Mouse (Mus musculus): Measurements from ENCODE around the gene Maml1. TPM values are rescaled to one million over a fixed set of nuclear protein-coding genes. Genes with fewer than 3 reads are reported as not detected.

Gene Maml1
- polyA plus RNA-seq, 1 experiment from 2014 or later, result 7.5 TPM

DNA sequence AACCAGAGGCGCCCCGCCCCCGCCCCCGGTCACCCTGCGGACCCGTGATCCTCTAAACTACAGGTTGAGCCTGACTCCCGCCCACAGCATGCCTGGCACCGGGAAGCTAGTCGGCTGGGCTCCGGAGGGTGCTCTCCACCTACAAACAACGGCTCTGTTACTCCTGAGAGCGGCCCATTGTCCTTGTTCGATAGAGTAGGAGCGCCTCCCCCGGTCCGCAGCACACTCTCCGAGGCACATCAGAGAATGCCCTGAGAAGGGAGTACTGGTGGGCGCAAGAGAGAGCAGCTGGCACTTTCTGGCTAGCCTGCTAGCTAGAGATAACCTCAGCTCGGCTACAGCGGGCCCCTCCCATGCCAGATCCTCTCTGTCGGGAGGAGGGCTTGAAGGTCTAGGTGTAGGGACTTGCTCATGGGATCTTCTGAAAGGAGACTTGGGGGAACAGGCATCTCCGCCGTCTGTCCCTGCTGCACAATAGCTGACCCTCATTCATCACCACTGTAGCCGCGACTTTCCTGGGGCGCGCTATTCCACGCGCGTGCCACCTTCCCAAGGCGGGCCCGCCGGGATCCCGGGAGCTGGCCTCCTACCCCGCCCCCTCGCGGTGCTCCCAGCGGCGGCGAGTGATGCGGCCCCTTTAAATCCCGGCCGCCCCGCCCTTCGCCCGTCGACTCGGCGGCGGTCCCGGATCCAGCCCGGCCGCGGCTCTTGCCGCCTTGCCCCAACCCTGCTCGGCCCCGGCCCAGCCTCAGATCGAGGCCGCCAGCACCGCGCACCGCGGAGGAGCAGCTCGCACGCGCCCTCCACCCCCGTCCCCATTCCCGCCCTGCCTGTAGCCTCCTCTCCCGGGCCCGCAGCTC lies 67.2 kb downstream of the Maml1 start:
- no peaks in the 10 kb centered on the region for H3K9me3 ChIP-seq
- H3K36me3 ChIP-seq, result no peaks in the 10 kb centered on the region
- peaks cover 2% of the 10 kb centered on the region; the same call in 1 of the 2 replicates for H3K27me3 ChIP-seq
- H3K27ac ChIP-seq, result peak overlapping the region; percentile 76
- under 1% methylated on average over 65 of the region's 70 CpGs for WGBS
- H3K4me1 ChIP-seq, result peaks cover 47% of the 10 kb centered on the region
- H3K4me3 ChIP-seq, result peak overlapping the region; percentile 94
- H3K4me2 ChIP-seq (replicated peaks), result peak overlapping the region; percentile 91
- H3K9ac ChIP-seq, result peak overlapping the region; percentile 96
- peak; percentile 83 for ATAC-seq (ENCODE audit: low FRiP score, low read depth)

DNA sequence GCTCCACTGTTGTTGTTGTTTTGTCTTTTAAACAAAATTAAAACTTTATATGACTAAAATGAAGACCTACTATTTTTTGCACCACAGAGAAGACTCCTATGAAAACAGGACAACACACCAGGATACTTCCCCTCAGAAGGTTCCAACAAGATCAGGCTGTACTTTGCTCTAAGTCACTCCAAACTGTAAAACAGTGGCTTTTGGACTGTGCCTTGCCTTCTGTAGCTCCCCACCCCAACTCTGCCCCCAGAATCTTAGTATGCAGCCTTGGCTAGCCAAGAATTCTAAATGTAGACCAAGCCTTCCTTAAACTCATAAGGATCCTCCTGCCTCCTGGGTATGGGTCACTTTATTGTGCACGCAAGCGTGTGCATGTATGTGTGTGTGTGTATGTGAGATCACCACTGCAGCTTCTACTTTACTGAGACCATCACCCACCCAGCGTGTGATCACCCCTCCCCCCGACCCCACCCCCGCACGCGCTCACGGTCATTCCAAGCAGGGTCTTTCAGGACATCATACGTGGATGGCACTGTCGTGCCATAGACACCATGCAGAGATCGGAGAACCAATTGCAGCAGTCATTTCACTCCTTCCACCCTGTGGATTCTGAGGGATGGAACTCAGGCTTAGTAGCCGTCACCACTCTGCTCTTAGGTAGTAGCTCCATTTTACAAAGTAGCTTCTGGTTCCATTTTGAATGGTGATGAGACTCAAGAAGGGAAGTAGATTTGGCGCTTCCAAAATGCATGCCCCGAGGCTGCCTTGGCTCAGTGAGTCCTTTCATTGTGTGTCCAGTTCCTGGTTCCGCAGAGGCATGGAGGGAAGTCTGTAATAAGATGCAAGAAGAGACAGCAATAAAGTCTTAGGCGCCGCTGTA lies 68.1 kb downstream of the Maml1 start:
- Histone ChIP-seq H3K4me3 (peak overlapping the region; percentile 94), H3K36me3 (no peaks in the 10 kb centered on the region), H3K9ac (peak overlapping the region; percentile 96), H3K27ac (peak overlapping the region; percentile 76), H3K4me1 (peaks cover 41% of the 10 kb centered on the region), H3K4me2 (replicated peaks) (peak overlapping the region; percentile 91), H3K27me3 (no peaks in the 10 kb centered on the region), H3K9me3 (no peaks in the 10 kb centered on the region)
- ATAC-seq (ENCODE audit: low FRiP score, low read depth), result no peak
- WGBS, result 6% methylated on average over 17 of the region's 17 CpGs

DNA sequence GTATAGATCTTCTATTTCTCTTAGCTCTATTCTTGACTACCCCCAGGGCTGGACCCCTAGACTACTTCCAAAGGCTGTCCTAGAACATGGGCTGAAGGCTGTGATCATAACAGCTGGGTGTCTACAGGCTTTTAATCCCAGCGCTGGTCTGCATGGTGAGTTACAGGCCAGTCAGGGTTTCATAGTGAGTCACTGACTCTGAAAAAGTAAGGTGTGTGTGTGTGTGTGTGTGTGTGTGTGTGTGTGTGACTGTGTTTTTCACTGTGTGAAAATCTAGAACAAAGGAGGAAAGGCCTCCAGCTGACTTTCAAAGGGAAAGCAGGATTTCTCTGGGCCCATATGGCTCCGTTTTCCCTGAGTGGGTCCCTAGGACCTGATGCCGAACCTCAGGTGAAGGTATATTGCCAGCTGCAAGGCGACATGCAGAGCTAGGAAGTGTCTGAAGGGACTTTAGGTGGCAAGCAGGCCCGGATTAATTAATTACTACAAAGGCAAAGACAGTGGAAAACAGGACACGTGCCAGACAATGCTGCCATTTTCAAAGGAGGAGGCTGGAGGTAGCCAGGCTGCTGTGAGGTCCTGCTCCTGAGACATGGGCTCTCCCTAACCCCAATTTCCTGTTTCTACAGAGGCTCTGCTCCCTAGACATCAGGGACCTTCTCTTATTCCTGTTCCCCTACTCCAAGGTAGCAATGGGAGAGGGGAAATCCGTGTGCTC lies 69.4 kb downstream of the Maml1 start:
- no peak for ATAC-seq (ENCODE audit: low FRiP score, low read depth)
- Histone ChIP-seq H3K27ac (no peak overlapping the region), H3K4me3 (no peak overlapping the region), H3K36me3 (no peaks in the 10 kb centered on the region), H3K9ac (no peak overlapping the region), H3K9me3 (no peaks in the 10 kb centered on the region), H3K27me3 (no peaks in the 10 kb centered on the region), H3K4me1 (peaks cover 34% of the 10 kb centered on the region), H3K4me2 (replicated peaks) (no peak overlapping the region)
- WGBS, result 53% methylated on average over 7 of the region's 7 CpGs

DNA sequence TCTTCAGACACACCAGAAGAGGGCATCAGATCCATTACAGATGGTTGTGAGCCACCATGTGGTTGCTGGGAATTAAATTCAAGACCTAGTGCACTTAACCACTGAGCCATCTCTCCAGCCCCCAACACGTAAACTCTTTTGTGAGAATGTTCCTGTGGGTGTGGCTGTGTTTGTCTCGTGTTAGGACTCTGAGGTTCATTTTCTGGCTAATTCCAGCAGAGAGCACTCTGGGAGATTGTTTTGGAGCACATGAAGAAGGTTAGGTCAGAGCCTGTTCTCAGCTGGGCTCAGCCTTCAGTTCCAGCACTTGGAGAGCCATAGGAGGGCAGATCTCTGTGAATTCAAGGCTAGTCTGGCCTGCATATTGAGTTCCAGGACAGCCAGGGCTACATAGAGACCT lies 72.3 kb downstream of the Maml1 start:
- H3K4me1 ChIP-seq, result peaks cover 32% of the 10 kb centered on the region
- no peak overlapping the region for H3K27ac ChIP-seq
- no peak for ATAC-seq (ENCODE audit: low FRiP score, low read depth)
- 35% methylated on average over 2 of the region's 2 CpGs for WGBS
- no peak overlapping the region for H3K4me3 ChIP-seq
- no peaks in the 10 kb centered on the region for H3K36me3 ChIP-seq
- H3K4me2 ChIP-seq (replicated peaks), result no peak overlapping the region
- H3K27me3 ChIP-seq, result no peaks in the 10 kb centered on the region
- no peak overlapping the region for H3K9ac ChIP-seq
- no peaks in the 10 kb centered on the region for H3K9me3 ChIP-seq

DNA sequence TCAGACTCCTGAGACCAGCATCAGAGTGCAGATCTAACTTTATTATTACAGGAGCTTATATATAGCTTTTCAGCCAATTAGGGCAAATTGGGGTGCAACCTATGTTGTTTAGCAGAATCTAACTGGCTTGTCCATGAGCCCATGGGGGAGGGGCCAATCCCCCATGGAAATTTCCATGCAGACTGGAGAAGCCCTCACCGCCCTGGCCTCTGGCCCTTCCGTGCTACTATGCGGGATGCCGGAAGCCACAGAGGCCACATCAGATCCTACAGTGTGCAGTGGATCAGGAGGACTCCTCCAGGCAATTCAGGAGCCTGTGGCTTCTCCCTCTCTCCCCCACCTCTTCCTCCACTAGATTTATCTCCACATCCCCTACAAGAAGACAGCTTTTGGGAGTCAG lies 74.3 kb downstream of the Maml1 start:
- Histone ChIP-seq H3K4me1 (peaks cover 23% of the 10 kb centered on the region), H3K9me3 (no peaks in the 10 kb centered on the region), H3K27ac (no peak overlapping the region), H3K27me3 (no peaks in the 10 kb centered on the region), H3K4me2 (replicated peaks) (no peak overlapping the region), H3K9ac (no peak overlapping the region), H3K4me3 (no peak overlapping the region), H3K36me3 (no peaks in the 10 kb centered on the region)
- 61% methylated on average over 4 of the region's 4 CpGs for WGBS
- no peak for ATAC-seq (ENCODE audit: low FRiP score, low read depth)

DNA sequence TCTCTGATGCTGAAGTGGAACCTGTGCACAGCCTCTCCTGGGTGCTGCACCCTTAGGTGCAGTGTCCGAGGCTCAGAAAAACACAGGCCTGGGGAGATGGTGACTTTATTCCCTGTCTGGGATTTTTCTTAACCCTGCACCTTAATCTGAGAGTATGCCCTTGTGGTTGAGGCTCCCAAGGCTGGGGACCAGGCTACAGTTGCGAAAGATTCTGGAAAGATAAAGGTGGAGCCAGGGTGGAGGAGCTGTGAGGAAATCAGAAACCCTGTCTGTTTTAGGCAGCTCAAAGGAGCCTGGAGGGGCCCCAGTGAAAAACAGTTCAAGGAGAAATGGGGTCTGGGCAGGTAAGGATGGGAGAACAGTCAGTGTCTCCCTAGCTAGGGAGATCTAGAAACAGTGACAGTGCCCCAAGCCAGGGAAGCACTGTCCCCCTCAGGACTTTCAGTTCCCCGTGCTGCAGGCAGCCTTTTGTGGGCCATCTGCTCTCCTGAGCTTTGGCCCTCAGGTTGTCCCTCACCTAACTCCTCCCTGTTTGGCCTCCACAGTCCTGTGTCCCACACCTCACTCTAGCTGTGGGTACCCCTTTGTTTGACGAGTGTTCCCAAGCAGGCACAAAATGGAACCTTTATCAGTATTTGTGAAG lies 75.3 kb downstream of the Maml1 start:
- peaks cover 23% of the 10 kb centered on the region for H3K4me1 ChIP-seq
- no peak overlapping the region for H3K9ac ChIP-seq
- H3K27ac ChIP-seq, result no peak overlapping the region
- no peaks in the 10 kb centered on the region for H3K27me3 ChIP-seq
- H3K4me3 ChIP-seq, result no peak overlapping the region
- H3K4me2 ChIP-seq (replicated peaks), result no peak overlapping the region
- 62% methylated on average over 4 of the region's 4 CpGs for WGBS
- H3K9me3 ChIP-seq, result no peaks in the 10 kb centered on the region
- ATAC-seq (ENCODE audit: low FRiP score, low read depth), result no peak
- H3K36me3 ChIP-seq, result no peaks in the 10 kb centered on the region

DNA sequence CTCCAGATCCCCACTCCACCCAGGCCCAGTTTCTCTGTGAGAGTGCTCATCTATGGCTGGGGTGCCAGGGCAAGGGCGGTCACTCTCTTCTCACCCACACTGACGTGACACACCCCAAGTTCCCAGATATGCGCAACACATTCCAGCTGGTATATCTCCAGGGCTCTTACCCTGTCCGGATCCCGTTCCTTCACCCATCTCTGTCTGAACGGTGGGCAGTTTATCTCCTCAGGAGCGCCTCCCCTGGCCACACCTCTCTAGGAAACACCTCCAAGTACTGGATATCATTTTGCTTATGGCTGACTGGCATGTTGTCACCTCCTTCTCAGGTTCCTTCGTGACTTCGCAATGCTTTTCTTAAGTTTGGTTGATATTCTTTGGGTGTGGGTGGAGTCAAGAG lies 76.5 kb downstream of the Maml1 start:
- Histone ChIP-seq H3K4me2 (replicated peaks) (peak overlapping the region; percentile 50), H3K9ac (0 out of 2 replicates have a peak overlapping the region, but pooled peaks have one; percentile 25)
- WGBS, result 12% methylated on average over 9 of the region's 9 CpGs

DNA sequence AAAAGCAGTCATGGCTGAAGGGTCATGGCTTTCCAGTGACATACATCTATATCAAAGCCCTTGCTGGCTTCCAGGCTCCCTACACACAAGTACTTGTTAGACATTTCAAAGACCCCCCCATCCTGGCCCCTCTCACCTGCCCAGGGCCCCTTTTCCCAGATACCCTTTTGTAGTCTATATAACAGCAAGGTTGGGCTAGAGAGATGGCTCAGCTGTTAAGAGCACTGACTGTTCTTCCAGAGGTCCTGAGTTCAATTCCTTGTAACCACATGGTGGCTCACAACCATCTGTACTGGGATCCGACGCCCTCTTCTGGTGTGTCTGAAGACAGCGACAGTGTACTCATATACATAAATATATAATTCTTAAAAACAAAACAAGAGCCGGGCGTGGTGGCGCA lies 77.5 kb downstream of the Maml1 start:
- no peaks in the 10 kb centered on the region for H3K27me3 ChIP-seq
- no peak overlapping the region for H3K4me2 ChIP-seq (replicated peaks)
- no peak overlapping the region for H3K4me3 ChIP-seq
- WGBS, result 88% methylated on average over 6 of the region's 6 CpGs
- no peaks in the 10 kb centered on the region for H3K9me3 ChIP-seq
- H3K9ac ChIP-seq, result no peak overlapping the region
- no peaks in the 10 kb centered on the region for H3K36me3 ChIP-seq
- H3K4me1 ChIP-seq, result peaks cover 28% of the 10 kb centered on the region
- no peak for ATAC-seq (ENCODE audit: low FRiP score, low read depth)
- no peak overlapping the region for H3K27ac ChIP-seq

More for the DNA sequence above, 76.5 kb downstream of the Maml1 start:
- peaks cover 28% of the 10 kb centered on the region for H3K4me1 ChIP-seq
- H3K27ac ChIP-seq, result no peak overlapping the region
- 0 out of 2 replicates have a peak overlapping the region, but pooled peaks have one; percentile 5 for H3K4me3 ChIP-seq
- H3K9me3 ChIP-seq, result no peaks in the 10 kb centered on the region
- no peak for ATAC-seq (ENCODE audit: low FRiP score, low read depth)
- no peaks in the 10 kb centered on the region for H3K36me3 ChIP-seq
- no peaks in the 10 kb centered on the region for H3K27me3 ChIP-seq

DNA sequence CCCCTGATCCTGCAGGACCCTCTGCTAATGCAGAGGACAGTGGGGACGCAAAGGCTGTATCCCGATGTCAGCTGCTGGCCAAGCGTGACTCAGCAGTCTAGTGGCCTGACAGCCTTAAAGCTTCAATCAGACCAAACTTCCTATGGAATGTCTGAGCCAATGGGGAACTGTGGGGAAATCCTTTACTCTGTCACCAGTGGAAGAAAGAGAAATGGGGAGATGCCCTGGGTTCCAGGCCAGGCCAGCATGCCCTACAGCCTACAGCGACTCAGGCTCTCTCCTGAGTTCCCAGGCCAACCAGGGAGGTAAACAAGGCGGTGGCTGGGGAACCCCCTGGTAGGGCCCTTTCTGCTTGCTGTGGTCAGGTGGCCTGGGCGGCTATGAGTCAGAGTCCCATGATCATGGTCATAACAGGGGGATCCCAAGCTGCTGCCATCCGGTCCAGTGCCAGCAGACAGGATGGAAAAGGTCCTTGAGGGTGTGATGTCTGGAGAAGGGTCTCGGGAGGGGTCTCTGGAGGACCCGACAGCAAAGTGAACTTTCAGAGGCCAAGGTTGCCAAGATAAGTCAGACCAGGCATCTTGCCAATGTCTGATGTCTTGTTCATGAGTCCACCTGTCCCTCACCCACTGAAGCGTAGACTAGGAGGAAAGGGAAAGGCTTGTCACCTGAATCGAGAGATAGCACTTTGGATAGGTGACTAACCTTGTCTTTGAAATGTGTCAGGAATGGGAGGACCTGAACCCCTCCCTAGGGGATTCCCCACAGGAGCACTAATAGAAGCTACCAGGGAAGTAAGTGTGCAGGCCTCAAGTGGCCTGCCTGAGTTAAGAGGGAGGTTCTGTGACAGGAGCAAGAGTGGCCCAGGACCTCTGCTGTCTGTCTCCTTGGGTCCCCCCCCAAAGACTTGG lies 79.0 kb downstream of the Maml1 start:
- WGBS, result 63% methylated on average over 11 of the region's 11 CpGs
- no peaks in the 10 kb centered on the region for H3K27me3 ChIP-seq
- no peak for ATAC-seq (ENCODE audit: low FRiP score, low read depth)
- H3K4me1 ChIP-seq, result peaks cover 35% of the 10 kb centered on the region
- peaks cover 1% of the 10 kb centered on the region for H3K36me3 ChIP-seq
- H3K4me2 ChIP-seq (replicated peaks), result no peak overlapping the region
- H3K4me3 ChIP-seq, result no peak overlapping the region
- no peaks in the 10 kb centered on the region for H3K9me3 ChIP-seq
- H3K9ac ChIP-seq, result no peak overlapping the region
- no peak overlapping the region for H3K27ac ChIP-seq

DNA sequence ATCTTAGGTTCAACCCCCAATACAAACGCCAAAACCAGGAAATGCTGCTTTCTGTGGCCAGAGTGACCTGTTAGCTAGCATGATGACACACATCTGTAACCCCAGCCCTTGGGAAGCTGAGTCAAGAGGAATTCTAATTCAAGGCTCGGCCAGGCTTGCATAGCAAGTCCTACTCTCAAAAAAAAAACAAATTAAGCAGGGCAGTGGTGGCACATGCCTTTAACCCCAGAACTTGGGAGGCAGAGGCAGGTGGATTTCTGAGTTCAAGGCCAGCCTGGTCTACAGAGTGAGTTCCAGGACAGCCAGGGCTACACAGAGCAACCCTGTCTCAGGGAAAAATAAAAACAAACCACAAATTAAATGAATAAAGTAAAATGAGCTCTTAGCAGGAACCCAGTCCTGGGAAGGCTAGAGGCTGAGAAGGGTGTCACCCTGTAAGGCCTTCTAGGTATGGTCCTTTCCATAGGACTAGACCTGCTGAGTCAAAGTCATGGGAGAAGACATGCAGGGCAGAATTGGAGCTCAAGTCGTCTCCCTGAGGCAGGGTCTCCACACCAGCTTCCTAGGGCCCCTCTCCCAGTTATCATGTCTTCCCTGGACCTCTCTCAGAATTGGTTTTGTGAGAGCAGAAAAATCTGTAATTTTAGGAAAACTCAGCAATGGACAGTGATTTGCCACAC lies 79.9 kb downstream of the Maml1 start:
- Histone ChIP-seq H3K9me3 (no peaks in the 10 kb centered on the region), H3K4me3 (no peak overlapping the region), H3K27ac (no peak overlapping the region), H3K4me2 (replicated peaks) (no peak overlapping the region), H3K36me3 (peaks cover 10% of the 10 kb centered on the region), H3K9ac (no peak overlapping the region), H3K27me3 (no peaks in the 10 kb centered on the region), H3K4me1 (peaks cover 31% of the 10 kb centered on the region)
- ATAC-seq (ENCODE audit: low FRiP score, low read depth), result no peak
- 68% methylated on average over 3 of the region's 3 CpGs for WGBS

Measured in limb, embryonic 13.5 days (tissue).